Mouse (Mus musculus) embryo, embryonic 10.5 days (tissue): ENCODE results near the gene Clstn2.
A peak's percentile ranks its signal among the peaks of the same experiment; 100 is the strongest.

ENCODE experiments used
- DNase-seq: peaks from one replicate; pipeline ENCODE4 v3.0.0-alpha.2; 2015; ENCODE audit warnings: low spot score

Gene Clstn2

DNA sequence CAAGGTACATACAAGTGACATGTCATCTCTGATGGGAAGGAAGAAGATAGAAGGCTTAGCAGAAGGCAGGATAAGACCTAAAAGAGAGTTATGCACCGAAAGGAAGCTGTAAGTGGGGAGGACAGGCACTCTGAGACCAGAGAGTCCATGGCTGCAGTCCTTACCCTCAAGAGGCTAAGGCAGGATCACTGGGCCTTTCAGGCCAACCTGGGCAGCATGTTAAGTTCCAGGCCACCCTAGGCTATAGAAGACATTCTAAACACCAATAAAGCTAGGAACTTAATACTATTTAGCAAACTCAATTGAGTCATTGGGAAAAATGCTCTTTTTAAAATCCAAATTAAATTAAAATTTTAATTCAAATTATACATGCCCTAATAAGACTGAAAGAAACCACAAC, 258.0 kb downstream of the Clstn2 start:
- no peak for DNase-seq

DNA sequence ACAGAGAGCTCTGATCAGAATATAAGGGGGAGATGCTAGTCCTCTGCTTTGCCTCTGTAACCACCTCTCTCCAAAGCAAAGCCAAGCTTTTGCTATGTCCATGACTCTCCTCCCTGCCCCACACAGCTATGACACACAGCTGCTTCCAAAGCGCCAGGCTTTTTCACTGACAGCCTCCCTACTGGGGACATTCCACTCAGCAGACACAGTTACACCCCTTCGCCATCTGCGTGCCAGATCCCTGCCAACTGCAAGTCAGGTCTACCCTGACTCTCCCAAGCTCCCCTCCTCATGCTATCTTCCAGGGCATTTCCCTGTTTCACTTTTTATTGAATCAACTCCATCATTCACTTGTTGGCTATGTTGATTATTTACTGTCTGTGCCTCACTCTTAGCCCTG, 259.1 kb downstream of the Clstn2 start:
- no peak for DNase-seq

DNA sequence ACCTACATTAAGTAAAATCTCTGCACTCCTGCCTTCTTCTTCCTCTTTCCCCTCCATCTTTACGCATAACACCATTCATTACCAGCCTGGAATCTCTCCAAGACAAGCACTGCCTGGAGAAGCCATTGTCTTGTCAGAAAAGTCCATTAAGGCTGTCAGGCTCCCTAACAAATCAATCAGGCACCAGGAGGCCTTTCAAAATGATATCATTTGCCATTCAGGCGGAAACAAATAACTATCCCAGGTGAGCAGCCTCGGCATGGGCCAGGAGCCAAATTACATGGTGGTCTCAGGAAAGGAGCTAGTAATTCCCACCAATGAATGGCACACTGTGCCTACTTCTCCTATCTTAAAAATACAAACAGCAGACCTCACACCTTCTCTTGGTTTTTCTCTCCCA, 260.6 kb downstream of the Clstn2 start:
- no peak for DNase-seq

DNA sequence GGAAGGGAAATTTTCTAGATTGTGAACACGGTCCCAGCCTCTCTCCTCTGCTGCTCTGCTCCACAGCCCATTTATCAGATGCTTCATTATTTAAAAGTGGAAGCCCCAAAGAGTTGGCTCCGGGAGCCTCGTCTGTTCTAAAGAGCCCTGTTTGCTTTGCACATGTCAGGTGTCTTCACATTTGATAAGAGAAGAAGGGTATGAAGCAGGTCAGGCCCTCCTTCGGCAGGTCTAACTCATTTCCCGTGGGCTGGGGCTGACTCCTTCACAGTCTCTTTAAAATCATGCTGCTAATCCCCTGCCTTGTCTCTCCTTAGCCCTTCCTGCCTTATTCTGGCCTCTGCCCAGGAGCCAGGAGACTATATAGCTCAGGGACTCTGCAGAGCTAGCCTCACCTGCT, 263.6 kb downstream of the Clstn2 start:
- DNase-seq: no peak

DNA sequence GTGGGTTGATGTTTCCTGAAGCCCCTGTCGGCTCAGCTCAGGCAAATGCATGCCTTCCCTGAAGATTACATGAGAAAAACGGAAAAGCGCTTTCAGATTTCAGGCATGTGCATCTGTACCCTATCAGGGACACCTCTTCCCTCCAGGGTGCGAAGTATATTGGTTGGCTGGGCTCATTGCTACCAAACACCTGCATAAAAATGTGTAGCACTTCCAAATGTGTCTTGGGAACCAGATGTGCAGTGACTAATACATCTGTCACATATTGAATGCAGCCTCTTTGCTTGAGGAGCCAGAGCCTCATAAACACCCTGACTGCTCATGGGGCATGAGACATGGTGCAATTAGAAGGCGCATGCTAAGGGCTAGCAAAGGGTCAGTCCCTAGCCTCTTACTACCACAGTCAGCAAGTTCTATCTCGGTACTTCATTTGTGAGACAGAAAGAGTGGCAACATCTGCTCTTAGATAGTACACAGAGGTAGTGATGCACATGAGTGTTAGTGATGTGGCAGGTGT, 267.7 kb downstream of the Clstn2 start:
- DNase-seq: no peak

DNA sequence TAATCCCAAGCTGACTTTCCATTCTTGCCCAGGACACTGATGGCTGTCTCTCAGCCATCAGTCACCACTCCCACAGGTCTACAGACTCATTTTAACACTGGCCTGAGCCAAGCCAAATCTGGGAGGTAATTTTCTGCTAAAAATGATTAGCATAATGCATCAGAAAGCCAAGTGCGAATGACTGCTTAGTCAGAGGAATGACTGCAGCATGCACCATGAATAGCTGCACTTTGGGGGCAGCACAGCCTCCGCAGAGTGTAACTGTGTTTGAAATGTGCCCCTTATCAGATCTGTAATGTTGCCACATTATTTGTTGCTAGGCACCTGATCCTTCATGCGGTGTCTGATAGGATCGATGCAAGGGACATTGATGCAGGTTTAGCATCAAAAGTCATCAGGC, 269.9 kb downstream of the Clstn2 start:
- no peak for DNase-seq

DNA sequence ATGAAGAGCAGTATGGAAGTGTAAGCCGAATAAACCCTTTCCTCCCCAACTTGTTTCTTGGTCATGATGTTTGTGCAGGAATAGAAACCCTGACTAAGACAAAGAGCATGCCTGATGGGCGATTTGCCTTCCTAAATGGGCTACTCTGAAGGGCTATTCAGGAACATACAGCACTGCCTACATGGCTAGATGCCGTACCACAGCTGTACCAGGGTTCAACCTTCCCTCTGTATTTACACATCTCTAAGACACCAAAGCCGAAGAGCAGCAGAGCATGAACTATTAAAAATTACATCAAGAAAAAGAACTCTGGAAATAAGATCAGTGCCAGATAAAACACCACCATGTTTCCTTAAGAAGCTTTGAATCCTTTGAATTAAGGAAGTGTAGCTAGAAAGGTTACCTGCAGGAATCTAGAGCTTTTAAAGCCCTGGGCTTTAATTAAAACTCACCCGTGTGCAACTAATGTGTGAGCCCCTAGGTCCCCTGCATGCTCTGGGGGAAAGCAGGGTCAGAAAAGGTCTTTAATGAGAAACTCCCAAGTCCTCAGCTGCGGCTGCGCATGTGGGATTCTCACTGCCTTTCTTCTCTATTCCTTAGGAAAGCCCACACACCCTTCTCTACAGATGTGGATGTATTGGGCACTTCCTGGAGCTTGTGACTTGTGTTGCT, 277.2 kb downstream of the Clstn2 start:
- no peak for DNase-seq

DNA sequence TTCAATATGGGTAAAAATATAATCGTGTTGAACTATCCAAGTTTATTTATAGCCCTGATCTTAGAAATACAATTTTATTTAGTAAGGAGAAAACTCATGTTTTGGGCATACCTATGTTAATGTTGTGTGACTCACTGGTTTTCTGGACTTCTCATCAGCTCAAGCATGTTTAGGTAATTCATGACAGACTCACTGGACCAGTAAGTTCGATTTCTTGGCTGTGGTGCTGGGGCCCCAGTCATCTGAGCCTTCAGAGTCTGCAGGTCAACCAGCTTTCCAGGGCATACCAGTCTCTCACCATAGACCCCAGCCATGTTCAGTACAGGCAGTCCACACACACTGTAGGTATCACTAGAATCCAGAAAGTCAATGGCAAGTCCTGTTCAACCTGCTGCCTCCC, 279.3 kb downstream of the Clstn2 start:
- no peak for DNase-seq

DNA sequence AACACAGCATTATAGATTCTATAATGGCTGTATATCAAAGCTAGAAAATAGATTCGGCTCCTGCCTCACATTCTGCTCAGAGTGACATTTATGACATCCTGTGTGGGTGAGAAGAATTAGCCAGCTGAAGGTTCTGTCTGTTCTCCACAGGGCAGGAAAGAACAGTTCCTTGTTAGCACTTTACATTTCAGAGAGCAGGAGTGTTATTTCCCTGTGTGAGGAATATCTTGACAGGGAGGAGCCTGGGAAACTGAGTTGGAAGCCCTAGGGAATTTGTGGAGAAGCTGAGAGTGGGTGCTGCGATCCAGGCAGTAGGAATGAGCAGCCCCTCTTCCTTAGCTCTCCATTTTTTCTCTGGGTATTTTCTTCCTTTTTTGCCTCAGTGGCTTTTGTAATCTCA, 286.4 kb downstream of the Clstn2 start:
- DNase-seq: no peak

DNA sequence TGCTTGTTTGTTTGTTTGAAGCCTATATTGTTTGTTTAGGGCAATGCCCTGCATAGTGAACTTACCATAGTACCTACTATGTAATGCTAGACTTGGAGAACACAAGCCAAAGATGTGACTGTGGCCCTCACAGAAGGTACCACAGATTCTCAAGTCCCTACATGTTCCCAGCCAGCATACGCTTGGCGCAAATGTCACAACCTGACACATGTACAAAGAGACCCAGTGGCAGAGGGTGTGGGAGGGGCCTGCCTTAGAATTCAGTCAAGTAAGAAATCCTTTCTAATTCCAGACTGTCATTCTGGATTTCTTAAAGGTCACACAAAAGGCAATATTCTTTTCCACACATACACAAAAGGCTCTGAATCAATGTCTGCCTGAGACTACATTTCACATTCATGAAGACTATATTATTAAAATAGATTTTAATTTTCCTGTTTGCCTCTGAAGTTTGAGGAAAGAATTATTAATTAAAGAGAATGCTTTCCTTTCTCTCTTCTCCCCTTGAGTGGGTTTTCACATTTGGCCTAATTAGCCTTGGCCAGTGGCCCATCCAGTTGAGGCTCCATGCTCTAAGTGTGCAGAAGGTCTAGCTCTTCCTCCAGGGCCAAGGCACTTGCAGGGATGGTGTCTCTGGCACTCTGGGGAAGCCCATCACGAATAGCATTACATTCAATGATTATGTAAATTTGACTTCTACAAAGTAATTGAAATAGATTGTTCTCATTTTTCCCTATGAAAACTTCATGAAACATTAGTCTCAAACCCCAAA, 305.1 kb downstream of the Clstn2 start:
- DNase-seq: no peak

DNA sequence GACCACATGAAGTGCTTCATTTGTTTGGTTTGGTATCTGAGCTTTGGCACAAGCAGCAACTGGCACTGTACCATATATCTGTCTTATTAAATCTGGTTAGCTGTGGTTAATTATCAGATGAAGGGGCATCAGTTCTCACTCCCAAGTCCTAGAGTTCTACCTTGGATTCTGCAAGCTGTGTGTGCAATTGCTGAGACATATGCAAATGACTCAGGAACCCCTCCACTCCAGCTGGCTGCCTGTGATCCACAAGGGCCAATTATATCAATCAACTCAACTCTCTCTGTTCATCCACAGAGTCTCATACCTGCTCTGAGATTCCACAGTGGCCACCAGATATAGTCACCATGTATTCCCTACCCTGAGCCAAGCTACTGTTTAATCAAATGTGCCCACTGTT, 315.3 kb downstream of the Clstn2 start:
- no peak for DNase-seq

DNA sequence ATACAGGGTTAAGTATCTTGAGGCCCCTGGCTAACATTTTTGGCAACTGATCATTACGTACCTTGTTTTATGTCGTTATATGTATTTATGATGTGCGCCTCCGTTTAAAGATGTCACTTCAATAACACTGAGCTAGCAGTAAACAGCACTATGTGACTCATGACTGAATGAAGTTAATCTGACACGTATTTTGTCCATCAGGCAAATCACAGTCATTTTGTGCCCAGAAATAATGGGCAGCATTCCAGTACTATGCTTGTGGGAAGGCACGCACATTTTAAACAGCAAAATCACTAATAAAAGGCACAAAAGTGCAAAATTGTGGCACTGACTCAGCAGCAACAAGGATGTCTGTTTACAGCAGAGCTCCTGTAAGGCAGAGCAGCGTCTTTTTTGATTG, 316.0 kb downstream of the Clstn2 start:
- DNase-seq: no peak

DNA sequence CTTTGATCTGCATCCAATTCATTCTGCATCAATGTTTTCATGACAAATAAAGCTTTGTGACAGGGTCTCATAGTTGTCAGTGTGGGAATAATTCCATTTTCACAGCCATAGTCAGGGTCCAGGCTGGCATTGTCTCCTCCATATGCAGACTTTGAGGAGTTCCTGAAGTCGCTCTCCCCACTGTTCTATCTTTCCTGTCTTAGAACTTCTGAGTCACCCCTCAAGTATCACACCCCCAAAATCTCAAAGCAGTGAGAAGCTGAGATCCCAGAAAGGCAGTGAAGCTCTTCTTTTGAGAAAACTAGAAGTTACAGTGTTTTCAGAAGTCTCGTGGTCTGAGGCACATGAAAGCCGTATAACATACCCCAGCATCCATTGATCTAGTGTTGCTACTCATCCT, 320.1 kb downstream of the Clstn2 start:
- no peak for DNase-seq

DNA sequence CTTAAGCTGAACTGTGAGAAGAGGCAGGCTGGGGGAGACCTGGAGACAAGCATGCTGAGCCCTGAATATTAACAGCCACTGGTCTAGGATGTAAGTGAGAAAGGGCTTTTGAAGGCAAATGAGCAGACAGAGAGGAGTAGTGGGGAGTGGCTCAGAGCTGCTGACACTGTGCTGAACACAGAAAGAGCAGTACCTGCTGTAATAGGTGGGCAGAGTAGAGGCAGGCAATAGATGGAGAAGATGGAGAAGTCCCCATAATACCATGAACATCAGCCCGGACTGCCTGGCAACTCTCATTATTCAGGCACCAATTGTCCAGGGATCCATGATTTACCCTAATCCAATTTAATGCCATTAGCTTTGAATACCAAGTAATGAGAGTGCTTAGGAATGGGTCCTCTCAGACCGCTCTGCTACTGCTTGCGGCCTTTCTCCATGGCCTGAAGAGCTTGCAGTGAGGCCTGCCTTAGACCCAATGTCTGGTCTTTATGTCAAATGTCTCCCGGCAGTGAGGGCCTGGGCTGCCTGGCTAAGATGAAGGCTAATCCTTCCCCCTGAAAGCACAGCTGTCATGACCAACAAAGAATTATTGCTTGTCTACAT, 329.0 kb downstream of the Clstn2 start:
- DNase-seq: peak; percentile 8

DNA sequence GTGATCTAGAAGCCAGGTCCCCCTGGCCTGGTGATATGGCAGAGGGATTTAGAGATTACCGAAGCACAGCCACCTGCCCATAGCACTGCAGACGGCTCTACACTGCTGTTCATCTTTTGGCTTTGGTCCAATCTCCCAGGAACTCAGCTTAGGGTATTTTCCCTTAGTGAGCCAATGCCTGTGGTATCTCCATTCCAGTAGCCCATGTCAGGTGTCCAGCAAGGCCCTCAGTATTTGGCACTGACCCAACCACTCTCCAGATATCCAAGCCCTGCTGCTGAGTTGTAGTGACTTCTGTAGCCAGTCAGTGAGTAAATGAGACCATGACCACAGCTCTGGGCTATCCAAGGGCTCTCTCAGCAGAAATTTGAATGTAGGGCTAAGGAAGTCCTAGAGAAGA, 330.0 kb downstream of the Clstn2 start:
- DNase-seq: no peak

DNA sequence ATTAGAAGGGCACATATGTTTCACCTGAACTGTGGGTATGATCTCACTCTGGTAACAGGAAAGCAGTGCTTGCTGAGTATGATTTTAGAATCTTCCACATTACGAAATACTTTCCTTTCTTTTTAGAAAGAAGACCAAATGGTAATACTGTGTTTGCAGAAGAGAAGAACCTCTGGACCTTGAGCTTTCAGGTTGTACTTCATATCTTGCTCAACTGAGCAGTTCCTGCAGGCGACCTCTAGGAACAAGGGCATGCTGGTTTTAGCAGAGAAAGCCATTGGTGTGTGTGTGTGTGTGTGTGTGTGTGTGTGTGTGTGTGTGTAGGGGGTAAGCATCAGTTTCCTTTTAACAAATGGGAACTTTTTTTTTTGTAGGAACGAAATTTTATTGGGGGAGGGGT, 333.0 kb downstream of the Clstn2 start:
- DNase-seq: no peak

DNA sequence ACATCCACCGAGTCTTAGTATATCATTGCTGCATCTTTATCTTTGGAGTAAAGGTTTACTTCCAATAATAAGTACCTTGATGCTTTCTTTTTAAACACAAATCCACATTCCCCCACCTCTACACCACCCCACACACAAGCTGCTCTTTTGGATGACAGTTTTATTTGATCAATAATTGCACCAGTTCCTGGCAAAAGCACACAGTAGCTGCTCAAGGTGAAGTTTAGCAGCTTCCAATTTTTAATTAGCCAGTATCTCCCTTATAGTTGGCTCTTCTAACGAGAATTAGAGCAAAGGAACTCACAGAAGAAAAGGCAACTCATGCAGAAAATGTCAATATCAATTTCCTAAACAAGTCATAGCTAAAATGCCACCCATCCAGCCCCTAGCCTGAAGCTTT, 334.0 kb downstream of the Clstn2 start:
- no peak for DNase-seq

DNA sequence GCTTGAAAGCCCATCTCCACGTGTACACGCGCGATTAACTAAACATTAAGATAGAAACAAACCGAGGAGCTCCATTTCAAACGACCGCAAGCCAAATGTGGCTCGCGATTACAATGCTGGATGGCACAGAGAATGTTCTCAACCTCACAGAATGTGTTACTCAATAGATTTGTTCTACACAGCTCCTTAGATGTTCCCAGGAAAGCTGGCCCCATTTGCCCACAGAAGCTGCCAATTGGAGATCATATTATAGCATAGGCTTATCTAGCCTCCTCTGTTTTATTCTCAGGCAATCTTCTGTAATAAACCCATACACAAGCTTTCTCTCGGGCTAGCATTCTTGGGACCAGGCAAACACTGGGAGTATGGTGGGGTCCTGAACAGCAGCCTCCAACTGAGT, 334.9 kb downstream of the Clstn2 start:
- DNase-seq: no peak

DNA sequence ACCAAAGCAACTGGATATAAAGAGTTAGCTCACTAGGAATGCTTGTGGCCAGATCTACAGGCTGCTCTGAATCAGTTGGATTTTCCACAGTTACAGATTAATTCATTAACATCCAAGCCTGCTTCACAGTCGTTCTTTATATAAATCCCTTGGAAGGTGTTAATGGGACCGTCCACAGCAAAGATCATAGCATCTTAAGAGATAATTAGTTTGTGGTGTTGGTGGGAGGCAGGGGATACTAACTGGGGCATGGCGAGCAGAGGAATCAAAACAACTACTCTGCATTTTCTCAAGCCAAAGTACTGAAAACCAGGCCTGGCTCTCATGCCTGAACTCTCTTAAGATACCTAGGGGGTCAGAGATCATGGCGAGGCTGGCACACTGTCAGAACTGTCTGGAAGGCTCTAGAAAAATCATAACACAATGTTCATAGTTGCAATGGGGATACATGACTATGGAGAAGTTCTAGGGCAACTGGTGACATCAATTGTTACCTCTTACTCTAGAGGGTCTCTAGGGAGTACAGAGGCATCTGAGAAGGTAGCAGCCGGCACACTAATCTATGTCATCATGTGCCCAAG, 336.2 kb downstream of the Clstn2 start:
- DNase-seq: no peak

DNA sequence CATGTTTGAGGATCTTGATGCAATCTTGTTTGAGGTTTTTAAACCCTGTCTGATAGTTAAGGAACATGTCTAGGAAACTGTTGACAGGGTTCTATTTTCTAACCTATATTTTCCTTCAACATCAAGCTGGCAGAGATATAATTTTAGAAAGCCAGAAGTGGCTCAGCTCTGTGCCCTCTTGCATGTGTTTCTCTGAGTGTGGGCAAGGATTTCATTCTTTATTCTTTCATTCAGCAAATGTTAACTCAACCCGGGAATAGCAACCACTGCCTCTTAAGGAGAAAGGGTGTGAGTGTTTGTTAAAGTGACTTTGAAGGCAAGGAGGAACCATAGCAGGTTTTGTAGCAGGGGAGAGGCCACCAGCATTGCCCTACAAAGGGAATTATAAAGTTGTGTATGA, 337.7 kb downstream of the Clstn2 start:
- DNase-seq: no peak

DNA sequence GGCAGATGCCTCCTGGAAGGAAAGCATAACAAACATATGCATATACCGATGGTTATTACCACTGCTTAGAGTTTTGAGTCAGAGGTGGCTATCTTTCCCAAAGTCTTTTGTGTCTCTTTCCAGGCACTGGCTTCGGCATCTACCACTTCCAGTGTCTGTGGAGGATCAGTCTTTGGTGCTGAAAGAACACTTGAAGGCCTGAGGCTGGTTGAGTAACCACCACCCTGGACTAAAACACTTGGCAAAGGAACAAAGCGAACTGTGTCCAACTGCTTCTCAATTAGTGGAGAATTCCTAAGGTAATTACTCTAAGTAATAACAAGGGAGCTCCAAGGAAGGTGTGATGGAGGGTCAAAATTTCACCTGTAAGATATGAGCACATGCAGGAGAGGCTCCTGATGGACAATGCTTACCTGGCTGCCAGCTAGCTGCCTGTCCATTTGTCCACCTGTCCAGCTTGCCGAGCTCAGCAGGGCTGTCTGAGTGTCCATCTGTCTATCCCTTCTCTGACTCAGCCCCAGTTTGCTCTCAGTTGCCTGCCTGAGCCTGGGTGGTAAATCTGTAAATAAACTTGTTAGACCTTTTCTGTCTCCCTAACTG, 346.1 kb downstream of the Clstn2 start:
- no peak for DNase-seq

DNA sequence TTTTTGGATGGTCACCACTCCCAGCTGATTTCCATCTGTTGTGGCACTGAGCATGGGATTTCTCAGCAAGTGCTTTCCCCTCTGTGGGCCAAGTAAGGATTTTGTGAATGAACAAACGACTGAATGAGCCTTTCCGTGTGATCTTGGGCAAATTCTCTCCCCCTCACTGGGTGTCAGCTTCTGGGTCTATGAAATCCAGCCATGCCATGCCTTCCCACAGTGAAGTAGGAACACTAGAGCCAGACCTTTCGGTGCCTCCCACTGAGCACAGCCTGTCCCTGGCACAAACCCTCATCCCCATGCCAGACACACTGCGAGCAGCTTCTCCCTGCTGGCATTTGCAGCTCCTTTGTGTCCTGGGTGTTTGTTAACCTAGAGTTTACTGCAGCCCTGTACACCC, 347.3 kb downstream of the Clstn2 start:
- no peak for DNase-seq

DNA sequence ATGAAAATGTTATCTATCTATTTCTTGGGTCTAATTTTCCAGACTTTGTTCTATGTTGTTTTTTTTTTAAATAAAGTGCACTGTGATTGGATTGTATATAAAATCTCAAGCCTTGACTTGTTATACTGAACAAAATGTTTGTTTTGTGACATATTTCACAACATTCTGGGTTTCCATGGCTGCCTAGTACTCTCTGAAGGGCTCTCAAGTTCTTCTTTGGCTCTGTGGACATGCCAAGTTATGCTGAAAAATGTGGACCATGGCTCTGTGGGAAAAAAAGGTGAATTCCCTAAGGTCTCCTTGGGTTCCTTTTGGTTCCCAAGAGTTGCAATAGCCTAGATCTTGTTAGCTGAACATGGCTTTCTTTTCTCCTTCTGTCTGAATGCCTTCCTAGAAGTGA, 353.1 kb downstream of the Clstn2 start:
- DNase-seq: no peak
